Mouse (Mus musculus) lung, postnatal 14 days (tissue): Measurements from ENCODE around the gene Ano7.

Experiments used
- DNase-seq: peaks from one replicate; pipeline ENCODE4 v3.0.0; 2021

The Ano7 gene

DNA sequence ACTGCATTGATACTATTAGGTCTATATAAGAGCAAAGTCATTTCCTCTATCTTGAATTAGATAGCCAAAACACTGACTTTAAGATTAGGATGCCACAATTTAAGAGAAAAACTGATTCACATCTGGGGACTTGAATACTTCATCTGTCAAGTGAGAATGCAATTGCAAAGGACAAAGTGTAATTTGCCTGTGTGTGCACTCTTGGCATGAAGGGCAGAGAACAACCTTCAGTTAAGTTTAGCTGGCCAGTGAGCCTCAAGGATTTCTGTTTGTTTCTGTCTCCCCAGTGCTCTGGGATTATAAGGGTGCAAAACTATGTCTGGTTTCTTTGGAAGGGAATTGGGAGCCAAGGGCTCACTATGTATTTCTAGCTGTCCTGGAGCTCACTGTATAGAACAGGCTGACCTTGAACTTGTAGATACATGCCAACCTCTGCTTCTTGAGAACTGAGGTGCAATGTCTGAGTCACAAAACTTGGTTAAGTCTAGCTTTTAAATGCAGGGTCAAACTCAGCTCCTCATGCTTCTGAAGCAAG lies 80.1 kb downstream of the Ano7 start:
- no peak for DNase-seq
